Mouse (Mus musculus): ENCODE measurements at regions not wholly inside any gene's neighbourhood (a gene's known extent, or its start where the extent isn't known, plus 50 kb on each side); places are given as distances from the start of the nearest gene placed in this dataset.

DNA sequence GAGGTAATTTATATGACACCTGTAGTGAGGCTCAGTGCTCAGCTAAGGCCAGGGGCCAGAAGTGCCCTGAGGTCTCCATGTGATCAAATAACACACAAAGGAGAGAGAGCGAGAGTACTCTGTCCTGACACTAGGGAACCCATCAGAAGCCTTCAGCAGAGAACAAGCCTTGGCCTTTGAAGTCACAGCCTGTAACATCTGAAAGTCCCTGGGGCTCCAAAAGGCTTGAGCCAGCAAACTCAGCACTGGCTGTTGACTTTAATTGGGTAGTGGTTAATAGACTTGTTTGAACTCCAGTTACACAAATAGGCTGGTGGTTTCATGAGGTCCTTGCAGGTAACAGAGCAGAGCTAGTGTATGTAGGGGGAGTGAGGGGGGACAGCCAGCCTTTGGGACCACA, 422.5 kb downstream of the Matn1 start:
- no peak for DNase-seq (ENCODE audit: low spot score in 2 of 2)

DNA sequence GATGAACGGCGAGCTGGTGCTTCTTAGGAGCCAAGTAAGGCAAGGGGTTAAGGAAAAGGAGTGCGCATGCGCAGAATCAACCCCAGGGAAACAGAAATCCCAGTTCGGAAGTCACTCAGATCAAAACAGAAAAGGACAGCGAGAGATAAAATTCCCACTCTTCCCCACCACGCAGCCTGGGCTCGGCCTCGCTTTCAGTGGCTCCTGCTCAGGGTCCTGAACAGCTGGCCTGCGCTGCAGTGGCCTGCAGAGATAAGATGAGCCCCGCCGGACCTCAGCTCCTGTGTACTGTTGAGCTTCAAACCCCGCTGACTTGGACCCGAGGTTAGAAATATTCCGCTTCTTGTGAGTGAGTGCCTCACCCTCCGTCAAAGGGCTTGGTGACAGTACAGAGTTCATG, 428.3 kb downstream of the Matn1 start:
- no peak for DNase-seq (ENCODE audit: low spot score in 2 of 2)

DNA sequence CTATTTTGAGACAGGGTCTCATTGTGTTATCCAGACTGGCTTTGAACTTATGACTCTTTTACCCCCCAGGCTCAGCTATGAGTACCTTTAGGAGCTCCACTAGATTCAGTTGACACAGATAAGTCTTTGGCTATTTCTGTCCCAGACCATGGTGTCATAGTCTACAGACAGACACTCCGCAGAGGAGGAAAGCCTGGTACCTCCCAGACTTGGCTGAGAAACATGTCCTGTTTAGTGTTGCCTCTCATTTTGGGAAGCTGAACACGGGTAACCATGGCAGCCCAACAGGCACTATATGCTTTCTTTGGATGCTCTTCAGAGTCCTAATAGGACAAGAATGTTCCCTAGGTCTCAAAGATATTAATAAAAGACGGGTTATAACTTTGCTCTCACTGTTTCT, 429.0 kb downstream of the Matn1 start:
- DNase-seq (ENCODE audit: low spot score in 2 of 2), result no peak

DNA sequence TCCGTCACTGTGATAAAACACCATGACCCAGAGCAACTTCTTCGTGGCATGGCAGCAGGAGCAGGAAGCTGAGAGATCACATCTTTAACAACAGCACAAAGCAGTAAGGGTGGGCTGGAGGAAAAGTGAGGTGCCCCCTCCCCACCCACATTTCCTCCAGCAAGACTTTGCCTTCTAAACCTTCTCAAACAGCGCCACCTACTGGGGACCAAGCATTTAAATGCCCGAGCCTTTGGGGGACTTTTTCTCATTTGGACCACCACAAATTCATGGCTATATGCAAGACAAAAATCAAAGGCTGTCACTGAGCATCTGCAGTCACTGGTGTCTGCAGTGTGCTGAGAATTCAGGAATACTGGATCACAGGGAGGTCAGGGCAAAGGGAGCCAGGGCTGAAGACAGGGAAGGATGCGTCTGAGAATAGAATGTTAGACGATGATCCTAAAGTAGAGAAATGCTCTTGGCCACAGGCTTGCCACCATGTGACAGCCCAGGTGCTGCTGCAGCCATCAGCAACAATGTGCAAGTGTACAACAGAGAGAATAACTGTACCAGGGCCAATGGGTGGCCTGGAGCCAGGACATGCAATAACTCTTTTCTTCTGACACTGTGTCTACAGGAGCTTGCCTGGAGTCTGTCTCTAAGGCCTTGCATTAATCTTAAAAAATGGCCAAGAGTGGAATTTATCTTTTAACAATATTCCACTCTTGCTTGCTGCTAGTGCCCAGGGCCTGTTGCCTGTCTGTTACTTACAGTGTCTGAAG, 430.5 kb downstream of the Matn1 start:
- DNase-seq (ENCODE audit: low spot score in 2 of 2), result no peak

DNA sequence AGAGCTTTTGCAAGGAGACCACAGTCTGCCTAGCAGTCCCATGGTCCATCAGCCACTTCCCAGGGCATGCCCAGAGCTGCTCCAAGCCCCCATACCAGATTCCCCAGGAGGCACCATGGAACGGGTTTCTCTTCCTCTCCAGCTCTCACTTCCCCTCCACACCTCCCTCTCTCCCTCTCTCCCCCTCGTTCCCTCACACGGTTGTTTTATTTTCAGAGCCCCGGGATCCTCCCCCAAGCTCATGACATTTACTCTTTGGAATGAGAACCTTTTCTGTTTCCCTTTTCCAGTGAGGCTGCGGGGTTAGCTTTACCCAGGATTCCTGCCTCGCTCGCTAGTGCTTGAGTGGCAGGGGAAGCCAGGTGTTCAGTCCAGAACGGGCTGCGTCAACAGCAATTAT, 436.9 kb downstream of the Matn1 start:
- no peak for DNase-seq (ENCODE audit: low spot score in 2 of 2)

DNA sequence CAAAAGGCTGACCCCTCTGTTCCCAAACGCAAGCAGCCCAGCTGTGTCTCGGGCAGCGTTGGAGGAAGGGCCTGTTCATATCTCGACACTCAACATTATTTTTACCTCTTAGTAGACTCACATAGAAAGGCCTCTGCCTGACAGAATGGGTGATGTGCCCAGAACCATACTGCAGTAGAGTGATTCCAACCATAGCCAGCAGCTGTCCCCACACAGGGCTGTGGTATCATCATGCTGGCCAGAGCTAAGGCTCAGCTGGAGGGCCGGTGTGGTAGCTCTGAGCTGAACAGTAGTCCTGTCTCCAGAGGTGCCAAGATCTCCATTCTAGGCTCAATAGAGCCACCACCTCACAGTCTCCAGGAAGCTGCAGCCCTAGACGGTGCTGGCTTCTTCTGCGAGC, 437.3 kb downstream of the Matn1 start:
- DNase-seq (ENCODE audit: low spot score in 2 of 2), result no peak

DNA sequence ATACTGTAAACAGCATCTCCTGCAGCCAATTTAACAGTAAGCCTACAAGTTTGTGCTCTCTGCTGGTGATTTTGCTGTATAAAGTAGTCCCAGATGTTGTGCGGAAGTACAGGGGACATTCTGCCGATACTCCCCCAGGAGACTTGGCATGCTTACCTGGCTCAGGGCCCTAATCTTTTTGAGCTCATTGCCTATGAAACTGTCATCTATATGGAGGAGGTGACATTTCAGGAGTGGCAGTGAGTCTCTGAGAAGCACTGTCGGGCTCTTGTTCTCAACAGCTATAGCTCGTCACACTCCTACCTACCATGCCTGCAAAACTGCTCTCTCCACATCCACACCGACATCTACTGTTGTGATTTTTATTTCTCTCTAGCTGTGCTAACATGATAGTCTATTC, 439.7 kb downstream of the Matn1 start:
- no peak for DNase-seq (ENCODE audit: low spot score in 2 of 2)

DNA sequence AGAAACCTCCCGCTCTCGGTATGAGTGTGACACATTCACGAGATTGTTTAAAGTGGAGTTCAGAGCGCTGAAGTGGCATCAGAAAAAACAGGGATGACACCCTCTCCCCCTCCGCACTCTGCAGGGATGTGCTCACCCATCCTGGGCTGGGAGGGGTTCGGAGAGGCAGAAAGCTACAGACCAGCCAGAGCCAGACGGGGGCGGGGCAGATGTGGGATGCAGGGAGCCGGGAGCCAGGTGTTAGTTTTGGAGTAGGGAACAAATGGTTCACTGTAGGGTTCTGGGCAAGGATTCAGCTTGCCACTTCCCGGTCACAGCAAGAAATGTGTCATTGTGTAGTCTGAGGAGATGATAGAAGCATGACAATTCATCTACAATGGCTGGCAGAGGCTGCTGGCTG, 442.8 kb downstream of the Matn1 start:
- no peak for DNase-seq (ENCODE audit: low spot score in 2 of 2)

DNA sequence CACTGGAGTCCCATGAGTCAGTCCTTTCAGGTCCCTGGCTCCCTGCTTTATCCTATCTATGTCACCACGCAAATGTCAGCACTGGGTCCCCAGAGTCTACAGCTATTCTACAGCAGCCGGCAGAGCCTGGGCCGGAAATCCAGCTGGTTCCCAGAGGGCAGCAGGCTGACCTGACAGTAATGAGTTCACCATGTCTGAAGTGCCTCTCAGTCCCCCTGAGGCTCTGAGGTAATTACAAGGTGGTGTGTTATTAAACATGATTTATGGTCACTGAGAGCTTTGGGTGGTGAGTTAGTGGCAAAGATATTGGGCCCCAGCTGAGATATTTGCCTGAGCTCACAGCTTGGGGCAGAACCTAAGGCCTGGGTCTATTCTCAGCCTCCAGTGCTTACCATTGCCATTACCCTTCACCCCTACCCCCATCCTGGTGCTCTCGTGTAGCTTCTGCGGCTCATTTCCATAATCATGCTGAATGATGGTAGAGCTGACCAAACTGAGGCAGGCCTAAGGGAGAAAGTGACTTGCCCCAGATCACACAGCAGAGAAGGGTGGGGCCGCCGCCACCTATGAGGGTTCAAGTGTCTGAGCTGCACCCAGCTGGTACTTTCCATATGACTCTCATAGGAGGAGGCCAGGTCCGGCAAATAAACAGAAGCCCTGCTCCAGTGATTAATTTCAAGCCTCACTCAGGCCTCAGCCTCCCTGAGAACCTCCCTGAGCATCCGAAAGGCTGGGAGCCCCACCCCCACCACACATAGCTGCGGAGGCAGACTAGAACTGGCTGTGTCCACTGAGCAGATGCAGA, 446.8 kb downstream of the Ptpru start:
- no peak for DNase-seq (ENCODE audit: low spot score in 2 of 2)

DNA sequence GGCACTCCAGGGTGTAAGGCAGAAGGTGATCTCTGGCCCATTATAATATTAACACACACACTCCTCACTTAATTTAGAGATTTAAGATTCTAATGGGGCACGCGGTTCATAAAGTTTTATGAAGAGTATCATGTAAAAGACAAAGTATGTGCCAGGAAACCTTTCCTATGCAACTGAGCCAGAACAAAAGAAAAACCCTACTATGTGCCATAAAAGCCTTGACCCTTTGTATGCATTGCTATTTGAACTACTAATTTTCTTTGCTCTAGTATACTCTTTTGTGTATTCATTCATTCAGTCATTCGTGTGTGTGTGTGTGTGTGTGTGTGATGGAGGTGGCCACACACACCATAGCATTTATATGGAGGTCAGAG, 446.2 kb downstream of the Ptpru start:
- DNase-seq (ENCODE audit: low spot score in 2 of 2), result no peak

DNA sequence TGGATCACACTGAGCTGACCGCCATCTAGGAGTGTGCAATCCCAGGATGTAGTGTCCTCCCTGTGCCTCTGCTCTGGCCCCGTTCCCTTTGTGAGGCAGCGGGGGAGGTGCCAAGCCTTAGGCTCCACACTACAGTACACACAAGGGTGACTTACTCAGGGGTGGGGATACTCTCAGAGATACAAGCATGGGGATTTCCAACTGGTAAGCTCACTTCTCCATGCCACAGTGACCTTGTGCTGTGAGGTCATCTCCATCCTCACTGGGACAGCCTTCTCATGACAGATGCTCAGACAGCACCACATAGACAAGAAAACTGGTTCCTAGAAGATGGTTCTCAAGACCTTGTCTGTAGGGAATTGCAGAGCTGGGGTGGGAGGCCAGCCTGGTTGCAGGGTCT, 445.6 kb downstream of the Ptpru start:
- no peak for DNase-seq (ENCODE audit: low spot score in 2 of 2)

DNA sequence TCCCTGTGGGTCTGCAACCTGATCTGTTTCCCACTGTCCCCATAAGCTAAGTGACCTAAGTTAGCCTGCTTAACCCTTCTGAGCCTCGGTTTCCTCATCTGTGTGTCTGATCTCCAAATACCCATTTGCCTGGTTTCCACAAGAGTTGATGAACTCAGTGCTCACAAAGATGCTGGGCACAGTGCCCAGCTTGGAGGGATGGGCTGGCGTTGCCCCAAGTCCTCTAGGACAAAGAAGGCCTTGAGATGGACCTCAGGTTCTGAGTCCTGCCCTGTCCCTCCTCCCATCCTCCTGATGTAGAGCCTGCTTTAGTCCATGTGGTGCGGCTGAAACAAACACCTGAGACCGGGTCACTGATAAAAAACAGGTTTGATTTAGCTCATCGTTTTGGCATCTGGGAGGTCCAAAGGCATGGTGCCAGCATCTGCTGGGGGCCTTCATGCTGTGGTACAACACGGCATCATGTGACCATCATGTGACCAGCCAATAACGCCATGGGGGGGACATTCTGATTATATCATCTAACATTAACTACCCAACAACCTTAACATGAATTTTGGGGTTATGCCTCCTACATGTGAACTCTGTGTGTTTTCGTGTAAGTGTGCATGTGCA, 441.8 kb downstream of the Ptpru start:
- no peak for DNase-seq (ENCODE audit: low spot score in 2 of 2)

DNA sequence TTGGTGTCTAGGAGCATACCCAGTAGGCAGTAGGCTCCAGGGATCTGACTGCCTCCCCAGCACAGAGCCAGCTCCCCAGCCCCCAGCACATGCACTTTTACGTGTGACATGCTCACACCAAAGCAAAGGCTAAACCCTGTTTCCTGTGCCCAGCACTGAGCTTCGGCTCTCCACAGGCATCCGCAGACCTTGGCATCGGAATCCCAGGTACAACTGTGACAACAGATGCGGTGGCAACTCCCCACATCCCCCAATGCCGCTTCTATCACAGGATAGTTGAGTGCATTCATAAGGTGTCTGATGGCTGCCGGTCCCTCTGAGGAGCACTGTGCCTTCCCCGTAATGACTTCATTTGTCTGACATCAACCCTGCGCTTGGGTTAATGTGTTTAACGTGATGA, 440.9 kb downstream of the Ptpru start:
- DNase-seq (ENCODE audit: low spot score in 2 of 2), result no peak

DNA sequence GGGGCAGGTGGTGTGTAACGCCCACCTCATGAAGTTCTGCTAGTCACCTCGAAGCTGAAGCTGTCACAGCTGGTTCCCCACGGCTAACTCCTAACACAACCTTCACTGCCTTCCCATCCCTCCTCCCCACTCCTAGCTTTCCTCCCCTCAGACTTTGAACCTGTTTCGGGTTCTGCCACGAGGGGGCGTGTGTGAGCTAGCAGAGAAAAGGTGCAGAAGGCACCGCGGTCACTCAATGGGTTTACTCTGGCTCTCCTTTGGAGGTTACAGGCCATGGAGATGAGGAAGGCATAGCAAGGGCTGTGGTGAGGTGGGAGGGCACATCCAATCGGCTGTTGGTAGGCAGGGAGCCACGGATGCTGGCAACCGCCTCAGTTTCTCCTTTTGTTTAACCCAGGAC, 437.3 kb downstream of the Ptpru start:
- no peak for DNase-seq (ENCODE audit: low spot score in 2 of 2)

DNA sequence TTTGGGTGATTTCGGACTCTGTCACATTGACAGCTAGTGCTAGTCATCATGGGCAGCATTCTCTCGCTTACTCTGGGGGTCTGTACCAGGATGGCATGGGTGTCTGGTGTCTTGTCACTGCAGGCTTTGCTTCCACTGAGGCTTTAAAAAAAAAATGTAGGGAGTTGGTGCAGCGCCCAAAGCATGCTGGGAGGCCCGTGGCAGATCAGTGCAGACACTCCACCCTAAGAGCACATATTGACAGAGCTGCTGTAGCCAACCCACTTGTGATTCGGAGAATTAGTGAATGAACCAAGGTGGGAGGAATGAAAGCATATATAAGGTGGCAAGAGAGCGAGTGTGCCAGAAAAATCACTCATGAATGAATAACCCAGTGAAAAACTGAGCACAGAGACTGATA, 436.8 kb downstream of the Ptpru start:
- DNase-seq (ENCODE audit: low spot score in 2 of 2), result no peak

DNA sequence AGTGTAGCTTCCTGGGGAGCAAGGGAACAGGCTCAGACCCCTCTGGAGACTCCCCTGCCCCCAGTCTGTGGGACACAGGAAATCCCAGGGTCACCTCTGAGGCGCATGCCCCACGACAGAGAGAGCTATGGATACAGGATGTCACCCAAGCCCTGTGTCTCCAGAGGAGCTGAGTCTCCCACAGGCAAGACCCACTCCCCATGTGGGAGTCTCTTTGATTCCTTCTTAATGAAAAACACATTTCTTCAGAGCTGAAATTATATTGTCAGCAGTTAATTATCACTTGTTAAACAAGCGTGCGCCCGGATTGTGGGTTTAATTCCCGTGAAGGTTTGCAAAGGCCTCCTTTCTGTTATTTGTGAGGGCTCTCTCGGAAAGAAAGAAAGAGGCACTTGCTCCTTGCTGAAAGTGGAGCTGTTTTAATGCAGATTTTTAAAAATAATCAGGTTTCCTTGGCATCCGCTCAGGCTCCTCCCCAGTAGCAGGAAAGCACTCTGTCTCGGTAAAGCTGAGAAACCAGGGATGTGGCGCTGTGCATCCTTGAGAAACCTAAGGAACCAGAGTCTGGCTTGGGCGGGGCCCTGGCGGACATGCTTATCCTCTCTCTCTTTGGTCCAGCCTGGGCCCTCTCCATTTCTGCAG, 432.6 kb downstream of the Ptpru start:
- DNase-seq (ENCODE audit: low spot score in 2 of 2), result no peak

DNA sequence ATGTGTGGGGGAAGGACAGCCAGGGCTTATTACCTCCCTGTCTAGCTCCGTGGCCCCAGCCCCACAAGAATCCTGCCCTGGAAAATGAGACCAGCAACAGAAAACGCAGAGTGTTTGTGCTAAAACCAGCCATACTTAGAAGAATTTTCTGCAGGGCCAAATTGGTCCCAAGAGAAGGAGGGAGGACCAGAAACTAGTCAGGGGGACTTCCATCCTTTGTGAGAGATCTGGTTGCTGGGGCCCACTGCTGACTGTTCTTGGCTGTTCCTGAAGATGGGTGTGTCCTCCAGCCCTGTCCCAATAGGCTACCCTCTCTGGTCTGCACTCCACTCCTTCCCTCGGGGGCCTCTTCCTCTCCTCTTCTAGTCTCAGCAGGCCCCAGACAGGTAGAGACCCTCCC, 430.6 kb downstream of the Ptpru start:
- DNase-seq (ENCODE audit: low spot score in 2 of 2), result no peak

DNA sequence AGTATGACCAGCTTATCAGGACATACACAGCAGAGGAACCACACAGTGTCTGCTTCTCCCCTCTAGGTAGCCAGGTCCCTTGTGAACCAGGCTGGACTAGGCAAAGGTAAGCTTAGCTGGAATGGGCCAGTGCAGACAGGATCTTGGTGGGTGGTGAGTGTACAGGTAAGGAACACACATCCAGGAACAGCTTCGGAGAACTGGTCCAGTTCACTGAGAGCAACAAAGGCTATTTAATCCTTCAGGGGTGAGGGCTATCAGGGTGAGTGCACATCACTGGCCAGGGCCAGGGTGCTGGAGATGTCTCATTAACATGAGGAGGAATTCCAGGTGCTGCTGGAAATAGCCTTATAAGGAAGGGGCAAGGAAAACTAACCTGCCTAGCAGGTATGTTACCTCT, 429.4 kb downstream of the Ptpru start:
- no peak for DNase-seq (ENCODE audit: low spot score in 2 of 2)

DNA sequence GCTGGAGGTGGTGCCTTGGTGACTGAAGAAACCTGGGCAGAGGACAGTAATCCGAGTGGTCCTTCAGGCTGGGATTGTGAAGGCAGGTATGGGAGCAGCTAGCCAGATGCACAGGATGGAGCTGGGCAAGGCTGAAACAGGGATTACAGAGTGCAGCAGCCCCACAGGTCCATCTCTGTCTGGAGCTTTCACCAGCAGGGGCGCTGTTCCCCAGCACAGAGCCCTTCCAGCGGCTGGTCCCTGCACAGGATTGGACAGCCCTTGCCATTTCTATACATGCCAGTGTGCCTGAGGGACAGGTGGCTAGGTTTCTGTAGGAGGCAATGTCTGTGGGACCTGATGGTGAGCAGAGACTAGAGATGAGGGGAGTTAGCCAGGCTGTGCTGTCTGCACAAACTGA, 428.3 kb downstream of the Ptpru start:
- DNase-seq (ENCODE audit: low spot score in 2 of 2), result no peak

DNA sequence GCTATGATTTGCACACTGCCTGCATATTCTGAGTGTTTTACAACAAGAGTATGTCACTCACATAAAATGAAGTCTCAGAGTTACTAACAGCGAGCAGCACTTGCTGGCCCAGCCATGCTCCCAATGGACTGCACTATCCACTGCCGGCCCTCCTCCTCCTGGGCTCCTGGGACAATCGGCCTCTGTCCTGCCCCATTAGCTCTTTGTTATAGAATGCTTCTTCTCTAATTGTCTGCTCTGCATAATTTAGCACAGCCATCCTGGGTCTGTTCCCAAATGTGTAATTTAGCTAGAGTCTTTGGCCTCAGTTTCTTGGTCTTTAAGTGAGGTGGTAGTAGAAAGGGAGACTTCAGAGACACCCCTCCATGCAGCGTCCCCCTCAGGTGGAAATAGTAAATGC, 426.2 kb downstream of the Ptpru start:
- no peak for DNase-seq (ENCODE audit: low spot score in 2 of 2)

DNA sequence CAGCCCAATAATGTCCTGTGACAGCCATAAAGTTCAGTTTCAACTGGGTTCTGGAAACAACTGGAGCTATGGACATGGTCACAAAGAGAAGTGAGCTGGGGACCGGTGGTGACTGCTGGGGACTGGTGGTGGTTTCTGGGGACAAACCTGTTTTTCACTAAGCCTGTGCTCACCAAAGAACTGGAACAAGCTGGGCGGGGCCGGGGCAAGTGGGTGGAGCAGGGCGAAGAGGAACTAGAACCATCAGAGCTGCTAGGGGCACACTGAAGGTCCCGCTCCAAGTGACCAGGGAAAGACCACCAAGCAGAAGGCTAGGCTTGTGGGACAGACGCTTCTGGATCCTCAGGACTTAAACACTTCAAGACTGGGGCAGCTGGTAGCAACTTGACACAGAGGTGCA, 424.7 kb downstream of the Ptpru start:
- no peak for DNase-seq (ENCODE audit: low spot score in 2 of 2)

DNA sequence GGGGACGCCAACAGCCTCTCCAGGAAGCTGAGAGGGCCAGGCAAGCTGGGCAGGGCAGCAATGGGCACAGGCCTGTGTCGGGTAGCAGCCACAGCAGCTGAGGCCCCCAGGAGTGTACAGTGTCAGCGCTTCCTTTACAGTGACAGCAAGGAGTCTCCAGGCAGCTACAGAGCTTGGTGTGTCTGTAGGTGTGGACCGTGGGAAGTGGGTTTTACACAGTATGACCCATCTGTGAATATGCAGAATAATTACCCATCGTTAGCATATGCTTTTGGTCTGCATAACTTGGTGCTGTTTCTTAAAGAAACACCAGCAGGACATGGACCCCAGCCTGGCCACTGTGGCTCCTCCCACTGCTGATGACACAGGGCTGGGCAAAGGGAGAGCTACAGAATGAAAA, 422.6 kb downstream of the Ptpru start:
- no peak for DNase-seq (ENCODE audit: low spot score in 2 of 2)

DNA sequence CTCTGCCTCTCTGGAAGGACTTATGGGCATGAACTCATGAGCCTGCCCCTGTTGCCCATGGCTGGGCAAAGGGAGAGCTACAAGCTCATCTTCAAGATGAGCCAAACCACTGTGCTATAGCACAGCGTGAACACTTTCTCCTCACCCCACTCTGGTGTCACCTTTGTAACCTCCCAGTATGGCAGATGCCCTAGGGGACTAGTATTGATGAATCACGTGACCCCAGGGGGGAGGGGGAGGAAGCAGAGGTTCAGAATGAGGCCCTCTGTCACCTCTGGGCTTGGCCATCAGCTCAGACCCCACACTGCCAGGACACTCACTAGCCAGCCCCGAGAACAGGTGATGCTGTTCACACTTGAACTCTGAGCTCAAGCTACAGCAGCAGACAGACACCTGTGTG, 421.9 kb downstream of the Ptpru start:
- no peak for DNase-seq (ENCODE audit: low spot score in 2 of 2)

All from spleen, postnatal 14 days (tissue).